Mouse (Mus musculus) kidney, embryonic 14.5 days (tissue): Measurements from ENCODE around the gene Eif2b2. TPM values are rescaled to one million over a fixed set of nuclear protein-coding genes. Genes with fewer than 3 reads are reported as not detected.

ENCODE experiments used
- ATAC-seq: fragments of 200-750 bp; cut with Nextera tagmentation; 2 replicates; pipeline ENCODE4 v1.8.0; 2017; ENCODE audit warnings: moderate number of reproducible peaks, mild to moderate bottlenecking, moderate TSS enrichment, moderate library complexity; ENCODE audit not compliant: low FRiP score, low TSS enrichment
- H3K27ac ChIP-seq: fragments of 300-500 bp; sonication (generic); 2 replicates; pipeline ENCODE4 v1.5.1; 2014; ENCODE audit warnings: low read depth, mild to moderate bottlenecking, low read length, moderate library complexity, mixed read lengths
- H3K27me3 ChIP-seq: fragments of 300-500 bp; sonication (generic); 2 replicates; pipeline ENCODE4 v1.6.1; 2014; ENCODE audit warnings: mild to moderate bottlenecking, low read length; ENCODE audit not compliant: control insufficient read depth, insufficient read depth
- H3K36me3 ChIP-seq: fragments of 300-500 bp; sonication (generic); 2 replicates; pipeline ENCODE4 v1.6.1; 2014; ENCODE audit warnings: low read length, mixed read lengths; ENCODE audit not compliant: control insufficient read depth, insufficient read depth
- H3K4me1 ChIP-seq: fragments of 300-500 bp; sonication (generic); 2 replicates; pipeline ENCODE4 v1.6.1; 2014; ENCODE audit warnings: low read length, mixed read lengths; ENCODE audit not compliant: control insufficient read depth, insufficient read depth
- H3K4me2 ChIP-seq: fragments of 300-500 bp; sonication (generic); replicated peaks from 2 replicates; pipeline ENCODE4 v1.6.1; 2014; ENCODE audit warnings: low read depth, mild to moderate bottlenecking, low read length
- H3K4me3 ChIP-seq: fragments of 300-500 bp; sonication (generic); 2 replicates; pipeline ENCODE4 v1.5.1; 2014; ENCODE audit warnings: mild to moderate bottlenecking, low read length
- H3K9ac ChIP-seq: fragments of 300-500 bp; sonication (generic); 2 replicates; pipeline ENCODE4 v1.6.1; 2014; ENCODE audit warnings: low read depth, mild to moderate bottlenecking, low read length, moderate library complexity
- H3K9me3 ChIP-seq: fragments of 300-500 bp; sonication (generic); 2 replicates; pipeline ENCODE4 v1.6.1; 2016; ENCODE audit warnings: low read length; ENCODE audit not compliant: control insufficient read depth
- WGBS: fragments of 180-500 bp; shearing (Covaris S2); extraction: QIAGEN DNeasy Blood & Tissue Kit; methylation state at CpG from one replicate; pipeline ENCODE4 v1.1.7; 2014; 5-methylcytosine and 5-hydroxymethylcytosine counted together
- polyA plus RNA-seq: library from polyadenylated mRNA; unstranded; fragments of >200 nt; fragmentation: Nextera tagmentation; extraction: Ambion mirVana; gene quantifications from 2 replicates; pipeline ENCODE4 v1.2.1, GENCODE M21; 2014

Eif2b2 gene
- polyA plus RNA-seq, 1 experiment from 2014 or later, result 105 TPM

GRCm38 (mm10) chr12:85197936-85198335 is 21.3 kb upstream of the Eif2b2 start:
- H3K4me3 ChIP-seq, result no peak overlapping the region
- H3K27ac ChIP-seq, result no peak overlapping the region
- peaks cover 39% of the 10 kb centered on the region for H3K4me1 ChIP-seq
- 16% methylated on average over 8 of the region's 8 CpGs for WGBS
- no peaks in the 10 kb centered on the region for H3K36me3 ChIP-seq
- H3K9ac ChIP-seq, result no peak overlapping the region
- H3K4me2 ChIP-seq, result no peak overlapping the region
- no peaks in the 10 kb centered on the region for H3K9me3 ChIP-seq
- ATAC-seq, result peak; percentile 28; the same call in 1 of the 2 replicates
- H3K27me3 ChIP-seq, result no peaks in the 10 kb centered on the region

GRCm38 (mm10) chr12:85199954-85200353 is 19.3 kb upstream of the Eif2b2 start:
- Histone ChIP-seq H3K9me3 (no peaks in the 10 kb centered on the region), H3K4me1 (peaks cover 36% of the 10 kb centered on the region), H3K27me3 (no peaks in the 10 kb centered on the region), H3K27ac (no peak overlapping the region), H3K36me3 (no peaks in the 10 kb centered on the region), H3K4me3 (no peak overlapping the region), H3K9ac (no peak overlapping the region), H3K4me2 (no peak overlapping the region)
- no peak for ATAC-seq
- 78% methylated on average over 1 of the region's 1 CpGs for WGBS

- H3K4me1 ChIP-seq, result peaks cover 28% of the 10 kb centered on the region
- no peak overlapping the region; the same call in 1 of the 2 replicates for H3K4me2 ChIP-seq
- ATAC-seq, result peak; percentile 48
- H3K27me3 ChIP-seq, result no peaks in the 10 kb centered on the region
- H3K9ac ChIP-seq, result peak overlapping the region; percentile 31; the same call in 1 of the 2 replicates
- 13% methylated on average over 24 of the region's 24 CpGs for WGBS
- peak overlapping the region; percentile 76; the same call in 1 of the 2 replicates for H3K27ac ChIP-seq
- no peaks in the 10 kb centered on the region for H3K36me3 ChIP-seq
- H3K4me3 ChIP-seq, result no peak overlapping the region
- H3K9me3 ChIP-seq, result no peaks in the 10 kb centered on the region
Observed at GRCm38 (mm10) chr12:85200929-85201829, 18.1 kb upstream of the Eif2b2 start.

GRCm38 (mm10) chr12:85201830-85202147 is 17.5 kb upstream of the Eif2b2 start:
- no peaks in the 10 kb centered on the region for H3K27me3 ChIP-seq
- no peak overlapping the region for H3K4me3 ChIP-seq
- H3K36me3 ChIP-seq, result no peaks in the 10 kb centered on the region
- no peak overlapping the region for H3K4me2 ChIP-seq
- WGBS, result 63% methylated on average over 2 of the region's 2 CpGs
- H3K9me3 ChIP-seq, result no peaks in the 10 kb centered on the region
- ATAC-seq, result no peak
- H3K27ac ChIP-seq, result peak overlapping the region; percentile 76; the same call in 1 of the 2 replicates
- 0 out of 2 replicates have a peak overlapping the region, but pooled peaks have one; percentile 18 for H3K9ac ChIP-seq
- peaks cover 23% of the 10 kb centered on the region for H3K4me1 ChIP-seq

- no peak overlapping the region for H3K4me3 ChIP-seq
- peaks cover 19% of the 10 kb centered on the region for H3K4me1 ChIP-seq
Observed at GRCm38 (mm10) chr12:85202191-85202590, 17.1 kb upstream of the Eif2b2 start.

GRCm38 (mm10) chr12:85203699-85204098 is 15.6 kb upstream of the Eif2b2 start:
- H3K4me1 ChIP-seq, result peaks cover 14% of the 10 kb centered on the region
- H3K4me3 ChIP-seq, result no peak overlapping the region
- WGBS, result 81% methylated on average over 5 of the region's 5 CpGs
- no peak overlapping the region for H3K27ac ChIP-seq
- H3K4me2 ChIP-seq, result no peak overlapping the region
- H3K36me3 ChIP-seq, result no peaks in the 10 kb centered on the region
- no peaks in the 10 kb centered on the region for H3K9me3 ChIP-seq
- no peaks in the 10 kb centered on the region for H3K27me3 ChIP-seq
- no peak overlapping the region for H3K9ac ChIP-seq
- no peak for ATAC-seq

More at GRCm38 (mm10) chr12:85202191-85202590, 17.1 kb upstream of the Eif2b2 start:
- peak overlapping the region; percentile 76; the same call in 1 of the 2 replicates for H3K27ac ChIP-seq
- H3K9ac ChIP-seq, result no peak overlapping the region
- H3K4me2 ChIP-seq, result no peak overlapping the region
- WGBS, result 73% methylated on average over 7 of the region's 7 CpGs
- no peaks in the 10 kb centered on the region for H3K27me3 ChIP-seq
- no peaks in the 10 kb centered on the region for H3K9me3 ChIP-seq
- no peaks in the 10 kb centered on the region for H3K36me3 ChIP-seq
- no peak for ATAC-seq

- 54% methylated on average over 8 of the region's 8 CpGs for WGBS
Observed at GRCm38 (mm10) chr12:85204105-85204504, 15.2 kb upstream of the Eif2b2 start.

GRCm38 (mm10) chr12:85205425-85205824 is 13.9 kb upstream of the Eif2b2 start:
- no peak overlapping the region for H3K9ac ChIP-seq
- peaks cover 14% of the 10 kb centered on the region for H3K4me1 ChIP-seq
- no peak overlapping the region for H3K4me3 ChIP-seq
- H3K27me3 ChIP-seq, result no peaks in the 10 kb centered on the region
- no peak for ATAC-seq
- no peaks in the 10 kb centered on the region for H3K36me3 ChIP-seq
- no peak overlapping the region for H3K27ac ChIP-seq
- no peaks in the 10 kb centered on the region for H3K9me3 ChIP-seq
- 92% methylated on average over 10 of the region's 10 CpGs for WGBS
- H3K4me2 ChIP-seq, result no peak overlapping the region

More at GRCm38 (mm10) chr12:85204105-85204504, 15.2 kb upstream of the Eif2b2 start:
- Histone ChIP-seq H3K27ac (no peak overlapping the region), H3K9me3 (no peaks in the 10 kb centered on the region), H3K36me3 (no peaks in the 10 kb centered on the region), H3K9ac (no peak overlapping the region), H3K4me2 (no peak overlapping the region), H3K27me3 (no peaks in the 10 kb centered on the region), H3K4me3 (no peak overlapping the region), H3K4me1 (peaks cover 14% of the 10 kb centered on the region)
- no peak for ATAC-seq

GRCm38 (mm10) chr12:85208687-85209199 is 10.5 kb upstream of the Eif2b2 start:
- 30% methylated on average over 7 of the region's 7 CpGs for WGBS
- Histone ChIP-seq H3K27me3 (no peaks in the 10 kb centered on the region), H3K9me3 (no peaks in the 10 kb centered on the region), H3K4me3 (no peak overlapping the region), H3K9ac (no peak overlapping the region), H3K4me2 (no peak overlapping the region), H3K36me3 (no peaks in the 10 kb centered on the region), H3K27ac (no peak overlapping the region), H3K4me1 (no peaks in the 10 kb centered on the region)
- ATAC-seq, result no peak
